Mouse (Mus musculus) testis, adult 2 months (tissue): Measurements from ENCODE around the gene Cmtm8.

Experiments
- CTCF ChIP-seq: fragments of 200-500 bp; IDR thresholded peaks from 2 replicates; pipeline ENCODE4 v1.5.1; 2012; ENCODE audit warnings: low read depth, mild to moderate bottlenecking, inconsistent platforms, low read length, moderate library complexity; ENCODE audit not compliant: control insufficient read depth, insufficient read depth, insufficient replicate concordance
- POLR2A ChIP-seq: fragments of 200-500 bp; IDR thresholded peaks from 2 replicates; pipeline ENCODE4 v1.6.1; 2012; ENCODE audit warnings: low read depth, mild to moderate bottlenecking, inconsistent platforms, low read length, moderate library complexity; ENCODE audit not compliant: control insufficient read depth

DNA sequence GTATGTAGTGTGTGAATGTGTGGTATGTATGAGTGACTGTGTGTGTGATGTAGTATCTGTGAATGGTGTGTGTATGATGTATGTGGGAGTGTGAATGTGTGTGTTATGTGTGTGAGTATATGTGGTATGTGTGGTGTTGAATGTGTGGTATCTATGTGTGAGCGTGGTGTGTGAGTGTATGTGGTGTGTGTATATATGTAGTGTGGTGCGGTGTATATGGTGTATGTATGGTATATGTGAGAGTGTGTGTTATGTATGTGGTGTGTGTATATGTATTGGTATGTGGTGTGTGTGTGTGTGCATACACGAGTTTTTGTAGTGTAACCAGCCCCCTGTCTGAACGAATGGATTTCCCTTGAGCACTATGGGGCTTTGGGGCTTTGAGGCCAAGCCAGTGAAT is 41.6 kb upstream of the Cmtm8 start:
- TF ChIP-seq CTCF (no peak), POLR2A (no peak)
